Mouse (Mus musculus): ENCODE measurements around the gene Pick1.
"Not testable (repeated sequence)": the region's sequence is repeated elsewhere in the genome, so short reads cannot be mapped to it uniquely, and the experiment has no call there.

The Pick1 gene

DNA sequence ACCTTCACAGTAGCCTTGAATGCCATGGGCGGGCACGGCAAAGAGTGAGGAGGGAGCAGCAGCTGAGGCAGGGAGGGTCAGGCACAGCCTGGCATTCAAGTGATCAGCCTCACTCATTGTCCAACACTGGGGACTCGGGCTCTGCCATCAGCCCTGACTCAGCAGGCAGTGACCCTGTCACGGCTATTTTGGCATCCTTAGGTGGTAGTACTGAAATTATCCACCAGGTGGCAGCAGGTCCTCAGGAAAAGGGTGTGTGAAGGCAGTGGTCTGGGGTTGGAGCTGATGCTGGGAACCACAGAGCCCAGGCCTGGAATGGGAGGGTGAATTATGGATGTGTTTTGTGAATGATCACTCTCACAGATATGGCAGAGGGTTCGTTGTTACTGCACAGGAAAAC is 4.3 kb upstream of the Pick1 start:
- peak; percentile 85 for DNase-seq (ENCODE audit: low read depth, low spot score)

DNA sequence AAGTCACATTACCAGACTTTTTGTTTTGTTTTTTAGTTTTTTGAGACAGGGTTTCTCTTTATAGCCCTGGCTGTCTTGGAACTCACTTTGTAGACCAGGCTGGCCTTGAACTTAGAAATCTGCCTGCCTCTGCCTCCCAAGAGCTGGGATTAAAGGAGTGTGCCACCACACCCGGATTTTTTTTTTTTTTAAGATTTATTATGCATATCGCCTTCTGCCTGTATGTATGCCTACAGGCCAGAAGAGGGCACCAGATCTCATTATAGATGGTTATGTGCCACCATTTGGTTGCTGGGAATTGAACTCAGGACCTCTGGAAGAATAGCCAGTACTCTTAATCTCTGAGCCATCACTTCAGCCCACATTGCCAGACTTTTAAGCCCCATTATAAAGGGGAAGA is 3.2 kb upstream of the Pick1 start:
- DNase-seq (ENCODE audit: low read depth, low spot score): not testable (repeated sequence)

DNA sequence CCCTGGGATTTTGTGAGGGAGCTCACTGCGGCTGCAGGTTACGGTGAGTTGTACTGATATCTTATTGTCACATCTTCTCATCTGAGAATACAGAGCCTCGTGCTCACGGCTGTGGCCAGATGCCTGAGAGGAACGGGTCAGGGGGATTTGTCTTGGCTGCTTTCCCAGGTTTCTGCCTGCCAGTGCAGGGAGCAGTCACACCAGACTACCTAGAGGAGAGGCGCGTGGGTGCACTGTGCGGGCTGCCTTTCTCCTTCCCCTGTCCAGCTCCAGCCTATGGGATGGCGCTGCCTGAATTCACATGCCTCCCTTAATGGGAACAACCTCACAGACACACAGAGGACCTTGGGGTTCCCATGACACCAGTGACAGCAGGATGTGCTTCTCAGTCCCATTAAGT is 6.3 kb downstream of the Pick1 start:
- DNase-seq (ENCODE audit: low read depth, low spot score): no peak

DNA sequence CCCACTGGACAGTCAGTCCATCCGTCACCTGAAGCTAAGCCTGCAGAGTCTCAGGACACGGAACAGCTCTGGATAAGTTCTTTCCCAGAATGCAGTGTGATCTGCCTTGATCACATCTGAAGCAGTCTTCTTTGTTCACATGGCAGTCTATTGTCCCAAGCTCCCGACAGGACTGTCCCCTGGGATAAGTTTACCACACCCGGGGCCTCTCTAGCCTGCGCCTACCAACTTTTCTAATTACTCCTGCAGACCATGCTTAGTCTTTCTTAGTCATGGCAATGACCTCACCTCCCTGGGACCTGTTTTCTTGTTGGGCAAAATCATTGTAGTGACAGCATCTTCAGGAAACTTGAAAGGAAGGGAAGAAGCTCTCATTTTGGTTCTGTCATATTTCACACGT is 9.1 kb downstream of the Pick1 start:
- DNase-seq (ENCODE audit: low read depth, low spot score): no peak

DNA sequence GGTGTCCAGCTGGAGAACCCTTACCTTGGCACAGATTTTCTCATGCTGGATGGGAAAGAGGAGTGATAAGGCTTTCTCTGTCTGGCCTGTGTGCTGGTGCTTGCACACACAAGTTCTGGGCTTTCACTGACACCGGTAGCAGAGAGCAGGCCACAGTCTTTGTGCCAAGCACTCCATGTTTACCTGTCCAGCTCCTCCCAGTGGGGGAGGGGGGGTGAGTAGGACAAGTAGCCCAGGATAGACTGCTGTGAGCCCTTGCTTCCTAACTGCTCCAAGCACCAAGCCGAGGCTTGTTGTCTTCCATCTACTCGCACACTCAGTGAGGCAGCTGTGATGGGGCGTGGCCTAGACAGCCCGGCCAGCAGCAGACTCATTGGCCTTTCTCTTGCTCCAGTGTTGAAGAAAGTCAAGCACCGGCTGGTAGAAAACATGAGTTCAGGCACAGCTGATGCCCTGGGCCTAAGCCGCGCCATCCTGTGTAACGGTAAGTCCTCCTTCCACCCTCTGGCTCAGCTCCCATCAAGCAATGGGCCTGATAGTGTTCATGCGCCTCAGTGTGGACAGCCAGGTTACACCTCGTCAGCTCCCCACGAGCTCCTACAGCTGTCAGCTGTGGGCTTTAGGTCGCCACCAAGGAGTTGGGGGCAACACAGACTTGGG is 13.7 kb downstream of the Pick1 start:
- DNase-seq (ENCODE audit: low read depth, low spot score): no peak

DNA sequence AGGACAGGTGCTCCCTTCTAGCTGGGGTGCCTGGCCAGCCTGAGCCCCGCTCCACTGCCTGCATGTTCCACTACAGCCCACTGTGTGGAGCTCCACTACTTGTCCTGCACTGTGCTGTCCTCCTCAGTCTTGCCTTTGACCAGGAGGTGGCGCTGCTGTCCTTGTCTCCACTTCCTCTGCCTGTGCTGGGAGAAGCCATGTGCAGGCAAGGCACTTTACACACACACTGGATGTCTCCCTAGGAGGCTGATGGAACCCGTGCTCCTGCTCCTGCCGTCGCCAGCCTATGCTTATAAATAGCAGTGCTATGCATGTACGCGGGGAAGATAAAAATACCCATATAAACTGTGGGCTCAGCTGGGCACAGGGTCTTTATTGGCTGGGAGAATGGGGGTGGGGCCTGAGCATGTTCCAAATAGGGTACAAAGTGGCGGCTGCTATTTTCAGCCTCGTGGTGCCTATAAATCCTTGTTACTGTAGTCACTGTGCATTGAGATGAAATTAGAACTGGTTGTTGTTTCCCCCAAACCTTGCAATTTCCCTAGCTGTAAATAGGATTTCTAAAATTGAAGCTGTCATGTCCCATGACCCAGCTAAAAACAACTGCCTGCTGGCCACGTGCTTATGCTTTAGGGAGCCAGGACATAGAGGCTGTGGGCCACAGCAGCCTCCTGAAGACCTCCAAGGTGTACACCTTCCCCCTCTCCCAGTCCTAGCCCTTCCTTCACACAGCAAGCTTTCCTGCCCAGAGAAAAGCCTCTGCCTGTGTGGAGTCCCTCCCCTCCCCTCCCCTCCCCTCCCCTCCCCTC is 14.5 kb downstream of the Pick1 start:
- peak; percentile 95 for DNase-seq (ENCODE audit: low read depth, low spot score)

DNA sequence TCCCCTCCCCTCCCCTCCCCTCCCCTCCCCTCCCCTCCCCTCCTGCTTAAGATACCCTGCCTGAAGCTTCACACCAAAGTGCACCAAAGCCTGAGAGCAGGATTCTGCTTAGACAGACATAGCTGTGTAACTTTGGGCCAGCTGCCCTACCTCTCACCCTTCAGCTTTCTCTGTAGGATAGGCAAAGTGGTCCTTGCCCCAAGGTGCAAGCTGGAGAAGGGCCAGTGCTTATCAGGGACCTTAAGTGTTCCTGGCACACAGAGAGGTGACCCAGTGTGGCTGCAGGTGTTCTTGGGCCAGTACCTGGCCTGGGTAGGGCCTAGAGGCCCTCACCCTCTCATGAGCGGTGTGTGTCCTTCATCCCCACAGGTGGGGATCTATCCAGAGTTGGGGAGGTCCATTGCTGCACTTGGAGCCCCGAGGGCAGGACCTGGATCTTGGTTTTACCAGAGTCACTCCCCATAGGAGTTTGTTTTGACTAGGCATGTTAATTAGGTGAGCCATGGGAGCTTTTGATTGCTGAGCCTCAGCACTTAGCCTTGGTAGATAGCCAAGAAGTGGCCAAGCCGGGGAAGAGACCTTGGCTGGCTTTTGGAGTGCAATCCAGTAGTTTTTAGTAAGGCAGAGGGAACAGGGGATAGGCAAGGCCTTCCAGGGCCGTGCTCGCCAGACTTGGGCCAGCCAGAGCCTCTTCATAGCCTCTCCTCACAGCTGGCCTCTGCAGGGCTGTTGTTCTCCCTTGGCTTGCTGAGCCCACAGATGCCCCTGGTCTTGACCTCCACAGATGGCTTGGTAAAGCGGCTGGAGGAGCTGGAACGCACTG is 15.3 kb downstream of the Pick1 start:
- no peak for DNase-seq (ENCODE audit: low read depth, low spot score)

DNA sequence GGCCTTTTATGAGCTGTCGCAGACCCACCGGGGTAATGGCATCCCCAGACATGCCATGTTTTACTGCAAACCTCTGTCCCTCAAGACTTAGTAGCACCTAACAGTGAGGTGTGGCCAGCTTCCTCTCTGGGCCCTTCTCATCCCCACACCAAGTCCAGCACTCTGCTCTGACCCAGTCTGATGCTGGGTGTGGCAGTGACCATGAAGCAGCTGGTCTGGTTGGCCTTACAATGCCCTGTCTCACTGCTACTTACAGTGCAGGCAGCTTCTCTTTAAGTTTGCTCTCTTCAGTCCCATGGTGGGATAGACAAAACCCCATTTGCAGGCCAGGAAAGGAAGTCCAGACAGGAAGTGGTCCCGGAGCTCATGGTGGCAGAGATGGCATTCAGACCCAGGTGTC is 16.3 kb downstream of the Pick1 start:
- DNase-seq (ENCODE audit: low read depth, low spot score): no peak

DNA sequence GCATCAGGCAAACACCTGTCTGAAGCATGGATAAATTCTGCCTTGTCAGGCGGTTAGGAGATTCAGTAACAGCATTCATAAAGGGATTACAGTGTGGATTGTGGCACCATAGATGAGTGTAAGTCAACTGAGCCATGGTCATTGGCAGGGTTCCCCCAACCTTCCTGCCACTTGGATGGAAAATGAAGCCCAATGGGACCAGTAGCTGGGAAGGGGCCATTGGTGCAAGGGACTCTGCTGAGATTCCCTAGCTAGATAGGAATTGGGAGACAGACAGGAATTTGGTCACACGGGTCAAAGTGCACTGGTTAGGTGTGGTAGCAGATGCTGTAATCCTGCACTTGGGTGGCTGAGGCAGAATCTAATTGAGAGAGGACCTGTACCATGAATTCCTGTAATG is 21.3 kb downstream of the Pick1 start:
- DNase-seq (ENCODE audit: low read depth, low spot score): no peak

DNA sequence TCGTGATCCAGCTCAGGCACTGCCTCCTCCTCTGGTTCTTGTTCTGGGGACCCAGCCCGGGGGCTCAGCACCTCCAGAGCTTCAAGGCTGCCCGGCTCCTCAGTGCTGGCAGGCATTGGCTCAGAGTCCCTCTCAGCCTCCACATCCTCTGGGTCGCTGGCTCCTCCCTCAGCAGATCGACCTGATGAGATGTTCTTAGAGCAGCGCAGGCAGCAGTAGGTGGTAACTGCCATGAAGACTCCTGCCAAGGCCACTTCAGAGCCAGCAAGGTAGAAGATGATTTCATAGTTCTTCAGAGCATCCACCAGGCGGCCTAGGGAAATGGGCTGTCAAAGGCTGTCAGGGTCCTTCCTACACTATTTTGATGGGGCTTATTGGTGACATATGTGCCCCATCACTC is 22.2 kb downstream of the Pick1 start:
- DNase-seq (ENCODE audit: low read depth, low spot score): no peak

DNA sequence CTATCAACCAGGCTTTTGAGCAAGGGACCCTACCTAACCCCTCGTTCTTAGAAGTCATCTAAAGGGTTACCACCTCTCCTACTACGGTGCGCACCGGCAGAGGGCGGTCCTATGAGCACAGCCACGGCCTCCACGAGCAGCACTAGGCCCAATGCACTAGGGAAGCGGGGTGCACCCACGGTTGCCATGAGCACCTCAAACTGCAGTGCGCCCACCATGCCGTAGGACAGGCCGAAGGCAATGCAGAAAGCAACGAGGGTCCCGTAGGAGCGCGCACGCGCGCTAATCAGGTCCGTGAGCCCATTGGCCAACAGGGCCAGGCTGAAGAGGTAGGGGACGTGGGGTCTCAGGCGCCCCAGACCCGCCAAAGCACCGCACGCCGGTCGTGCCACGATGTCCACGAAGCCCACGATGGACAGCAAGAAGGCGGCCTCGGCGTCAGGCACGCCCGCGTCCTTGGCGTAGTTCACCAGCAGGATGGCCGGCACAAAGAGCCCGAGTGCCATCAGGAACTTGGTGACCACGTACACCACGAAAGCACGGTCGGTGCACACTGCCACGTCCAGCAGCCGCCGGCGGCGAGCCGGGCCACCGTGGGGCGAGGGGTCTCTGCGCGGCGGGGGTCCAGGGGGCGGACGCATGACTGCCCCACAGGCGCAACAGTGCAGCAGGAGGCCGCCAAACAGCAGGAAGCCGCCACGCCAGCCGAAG is 23.0 kb downstream of the Pick1 start:
- no peak for DNase-seq (ENCODE audit: low read depth, low spot score)

DNA sequence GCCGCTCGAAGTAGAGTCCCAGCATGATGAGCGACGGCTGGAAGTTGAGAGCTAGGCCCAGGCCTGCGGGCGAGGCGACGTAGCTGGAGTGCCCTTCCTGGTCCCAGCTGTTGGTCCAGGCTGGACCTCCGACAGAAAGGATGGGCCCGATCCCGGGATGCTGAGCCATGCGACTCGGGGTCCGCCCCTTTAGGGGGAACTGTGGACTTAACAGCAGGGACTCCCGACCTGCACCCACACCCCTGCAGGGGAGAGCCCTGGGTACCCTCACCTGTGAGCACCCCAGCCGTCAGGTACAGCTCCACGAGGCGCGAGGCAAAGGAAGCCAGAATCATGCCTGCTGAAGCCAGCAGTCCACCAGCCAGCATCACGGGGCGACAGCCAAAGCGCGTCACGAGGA is 23.6 kb downstream of the Pick1 start:
- no peak for DNase-seq (ENCODE audit: low read depth, low spot score)

DNA sequence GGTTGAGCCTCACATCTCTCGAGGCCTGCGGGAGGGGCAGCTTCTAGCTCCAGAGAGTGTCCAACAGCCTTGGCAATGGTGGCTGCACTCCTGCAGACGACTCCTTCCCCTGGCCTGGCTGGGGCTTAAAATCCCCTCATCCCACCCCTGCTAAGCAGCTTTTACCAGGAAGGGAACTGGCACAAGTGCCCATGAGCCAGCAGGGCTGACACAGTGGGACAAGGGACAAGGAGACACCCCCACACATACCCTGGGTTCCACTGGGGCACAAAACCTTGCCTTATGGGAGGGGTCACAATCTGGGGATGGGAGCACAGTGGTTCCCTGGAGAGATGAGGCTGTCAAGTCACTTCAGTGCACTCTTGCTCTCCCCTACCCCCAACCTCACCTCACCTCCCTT is 25.7 kb downstream of the Pick1 start, which contains the start of gene Slc16a8:
Gene Slc16a8, minus strand, starts transcription at position 101 of the 400 bp plus-strand sequence.
- no peak for DNase-seq (ENCODE audit: low read depth, low spot score)

DNA sequence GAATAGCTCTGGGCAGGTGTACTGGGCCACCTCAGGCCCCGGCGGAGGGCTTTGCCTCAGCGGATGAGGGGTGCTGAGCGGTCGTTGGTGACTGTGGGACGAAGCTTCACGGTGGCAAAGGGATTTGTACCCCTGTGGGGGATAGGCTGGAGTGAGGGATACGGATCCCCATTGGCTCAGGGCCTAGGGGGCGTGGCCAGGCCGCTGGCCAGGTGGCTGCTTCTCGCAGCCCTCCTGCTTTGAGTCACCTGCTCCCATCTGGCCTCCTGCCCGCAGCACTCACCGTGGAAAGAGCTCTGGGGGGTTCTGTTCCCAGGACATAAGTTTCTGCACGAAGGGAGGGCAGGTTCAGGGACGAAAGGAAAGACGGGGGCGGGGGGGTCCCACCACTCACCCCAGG is 29.5 kb downstream of the Pick1 start:
- no peak for DNase-seq (ENCODE audit: low read depth, low spot score)

DNA sequence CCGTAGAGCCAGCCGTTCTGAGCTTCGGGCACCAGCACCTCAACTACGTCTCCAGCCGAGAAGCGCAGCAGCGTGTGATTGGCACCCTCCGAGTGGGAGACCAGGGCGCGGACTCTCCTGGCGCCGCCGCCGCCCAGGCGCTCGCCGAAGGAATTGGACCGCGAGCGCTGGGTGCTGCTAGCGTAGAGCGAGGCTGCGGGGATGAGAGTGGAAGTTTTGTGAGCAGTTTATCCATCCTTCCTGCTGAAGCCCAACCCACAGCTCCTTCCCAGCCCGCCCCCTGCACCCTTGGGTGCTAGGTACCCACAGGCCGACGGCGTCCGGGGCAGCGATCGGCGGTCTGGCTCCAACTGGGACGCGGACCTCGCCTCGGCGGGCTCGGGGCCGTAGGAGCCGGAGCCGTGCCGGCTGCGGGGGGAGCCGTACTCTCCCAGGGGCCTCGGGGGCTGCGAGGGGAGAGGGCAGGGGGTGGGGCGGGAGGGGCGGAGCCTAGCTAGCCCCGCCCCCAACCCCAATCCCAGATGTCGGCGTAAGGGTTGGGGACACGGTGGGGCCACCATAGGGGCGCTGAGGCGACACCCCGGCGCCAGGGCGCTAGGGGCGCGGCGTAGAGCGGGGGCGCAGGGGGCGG is 32.2 kb downstream of the Pick1 start:
- no peak for DNase-seq (ENCODE audit: low read depth, low spot score)

DNA sequence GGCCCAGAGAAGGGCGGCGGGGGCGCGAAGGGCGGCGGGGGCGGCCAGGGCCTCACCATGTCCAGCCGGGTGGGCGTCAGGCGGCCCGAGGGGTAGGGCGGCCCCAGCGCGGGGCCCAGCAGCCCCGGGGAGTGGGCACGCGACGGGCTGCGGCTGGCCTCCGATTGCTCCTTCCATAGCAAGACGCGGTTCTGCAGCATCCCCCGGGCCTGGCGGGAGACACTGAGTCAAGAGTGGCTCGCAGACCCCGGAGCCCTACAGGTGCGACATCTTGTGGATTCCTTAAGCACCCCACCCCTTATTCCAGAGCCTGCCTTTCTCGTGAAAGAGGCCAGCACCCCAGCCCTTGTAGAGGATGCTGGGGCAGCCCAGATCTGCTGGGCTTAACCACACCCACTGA is 32.8 kb downstream of the Pick1 start:
- DNase-seq (ENCODE audit: low read depth, low spot score): no peak

DNA sequence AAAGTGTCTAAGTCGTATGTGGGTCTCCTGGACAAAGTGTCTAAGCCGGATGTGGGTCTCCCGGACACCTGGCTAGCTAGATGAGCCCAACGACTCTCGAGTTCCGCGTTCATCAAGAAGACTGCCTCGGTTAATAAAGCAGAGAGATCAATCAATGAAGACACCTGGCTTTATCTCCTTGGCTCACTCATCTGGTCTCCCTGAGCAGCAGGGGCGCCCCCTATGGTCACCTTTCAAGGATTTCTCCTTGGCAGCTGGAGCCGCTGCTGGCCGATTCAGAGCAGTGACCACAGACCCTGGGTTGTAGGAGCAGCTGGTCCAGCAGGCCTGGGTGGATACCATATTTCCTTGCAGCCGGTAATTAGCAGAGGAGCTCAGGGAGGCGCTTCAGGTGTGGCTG is 33.4 kb downstream of the Pick1 start:
- no peak for DNase-seq (ENCODE audit: low read depth, low spot score)

DNA sequence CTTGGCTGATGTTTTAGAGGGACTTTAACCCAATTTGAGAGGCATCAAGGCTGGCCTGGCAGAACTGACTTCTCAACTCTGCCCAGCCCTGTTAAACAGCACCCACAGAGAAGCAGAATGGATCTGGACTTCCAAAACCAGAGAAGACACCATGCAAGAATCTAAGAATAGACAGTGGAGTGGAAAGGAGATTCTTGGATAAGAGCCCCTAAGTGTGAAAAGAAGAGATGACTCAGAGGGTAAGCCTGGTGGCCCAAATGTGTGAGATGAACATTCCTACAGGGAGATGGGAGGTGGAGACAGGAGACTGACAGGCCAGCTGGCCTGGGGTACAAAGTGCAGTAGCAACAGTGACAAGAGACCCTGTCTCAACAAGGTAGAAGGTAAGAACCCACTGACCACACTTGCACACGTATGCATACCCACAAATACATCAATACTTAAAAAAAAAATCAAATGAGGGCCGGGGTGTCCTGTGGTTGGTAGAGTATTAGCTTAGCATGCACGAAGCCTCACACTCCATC is 33.9 kb downstream of the Pick1 start:
- no peak for DNase-seq (ENCODE audit: low read depth, low spot score)

DNA sequence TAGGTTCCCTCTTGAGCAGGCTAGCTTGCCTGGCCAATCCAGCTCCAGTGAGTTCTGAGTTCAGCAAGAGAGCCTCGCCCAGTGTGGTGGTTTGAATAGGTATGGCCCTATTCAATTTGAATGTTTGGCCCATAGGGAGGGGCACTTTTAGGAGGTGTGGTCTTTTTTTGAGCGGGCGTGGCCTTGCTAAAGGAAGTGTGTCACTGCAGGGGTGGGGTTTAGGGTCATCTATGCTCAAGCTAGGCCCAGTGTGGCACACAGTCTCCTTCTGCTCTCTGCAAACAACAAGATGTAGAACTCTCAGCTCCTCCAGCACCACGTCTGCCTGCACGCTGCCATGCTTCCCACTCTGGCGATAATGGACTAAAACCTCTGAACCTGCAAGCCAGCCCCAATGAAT is 34.8 kb downstream of the Pick1 start:
- no peak for DNase-seq (ENCODE audit: low read depth, low spot score)

DNA sequence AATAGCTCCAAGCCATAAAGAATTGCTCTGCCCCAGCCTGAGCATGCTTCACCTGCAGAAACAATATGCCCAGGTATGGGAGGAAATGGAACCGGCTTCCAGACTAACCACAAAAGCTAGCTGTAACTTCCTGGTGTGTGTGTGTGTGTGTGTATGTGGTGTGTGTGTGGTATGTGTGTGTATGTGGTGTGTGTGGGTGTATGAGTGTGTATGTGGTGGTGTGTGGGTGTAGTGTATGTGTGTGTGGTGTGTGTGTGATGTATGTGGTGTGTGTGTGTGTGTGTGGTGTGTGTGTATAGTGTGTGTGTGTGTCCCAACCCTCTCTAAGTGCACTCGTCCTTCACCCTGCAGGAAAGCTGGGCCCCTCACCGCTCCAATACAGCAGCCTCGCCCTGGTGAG is 36.4 kb downstream of the Pick1 start:
- DNase-seq (ENCODE audit: low read depth, low spot score): no peak

DNA sequence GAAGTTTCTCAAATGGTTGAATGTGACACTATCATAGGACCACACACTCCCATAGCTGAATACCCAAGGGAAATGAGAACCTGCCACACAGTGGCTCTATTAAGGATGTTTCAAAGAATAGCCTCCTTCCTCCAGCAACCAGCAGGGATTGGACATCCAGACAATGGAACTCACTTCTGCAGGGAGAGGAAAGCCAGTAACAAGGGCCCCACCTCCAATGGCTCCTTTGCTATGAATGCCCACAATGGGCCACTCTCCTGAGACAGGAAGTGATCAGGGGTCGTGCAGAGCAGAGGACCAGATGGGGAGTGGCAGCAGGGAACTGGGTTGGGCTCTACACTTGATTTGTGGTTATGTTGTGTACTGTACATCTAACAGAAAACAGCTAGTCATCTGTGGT is 39.5 kb downstream of the Pick1 start:
- no peak for DNase-seq (ENCODE audit: low read depth, low spot score)

All from embryo, embryonic 11.5 days (tissue).